Mouse (Mus musculus) gastrocnemius, adult 18-20 months (tissue): ENCODE measurements around the gene Hoxb13. TPM values are rescaled to one million over a fixed set of nuclear protein-coding genes. Genes with fewer than 3 reads are reported as not detected.

Source experiments
- total RNA-seq, 2 experiments: library from RNA; stranded (reverse); gene quantifications; 2 replicates each; pipeline ENCODE4 v1.2.3; 2021

The Hoxb13 gene
- total RNA-seq, 2 experiments from 2014 or later = not detected

Other genes starting within 250 kb of the Hoxb13 start
- gene Igf2bp1, start 188.4 kb upstream of the Hoxb13 start, total RNA-seq = not detected
- gene Gip, start 169.8 kb upstream of the Hoxb13 start, total RNA-seq = not detected
- 10 to 100 TPM; 33.4 to 35.7 TPM for gene Snf8, start 159.4 kb upstream of the Hoxb13 start, total RNA-seq
- gene Ube2z, start 128.9 kb upstream of the Hoxb13 start, total RNA-seq = 10 to 100 TPM; 14.5 to 17.3 TPM
- gene Atp5g1, start 118.6 kb upstream of the Hoxb13 start, total RNA-seq = 1,000 to 10,000 TPM; 1,436 to 1,539 TPM
- gene Calcoco2, start 82.4 kb upstream of the Hoxb13 start, total RNA-seq = not detected
- gene Ttll6, start 60.5 kb upstream of the Hoxb13 start, total RNA-seq = not detected
- under 1 TPM; 0.09 TPM for gene Hoxb9, start 77.1 kb downstream of the Hoxb13 start, total RNA-seq
- gene Hoxb8, start 87.6 kb downstream of the Hoxb13 start, total RNA-seq = under 1 TPM in 1 of 2 experiments, not detected in 1; 0.09 TPM
- under 1 TPM; 0.41 to 0.81 TPM for gene Hoxb7, start 92.3 kb downstream of the Hoxb13 start, total RNA-seq
- under 1 TPM; 0.38 to 0.39 TPM for gene Hoxb6, start 98.2 kb downstream of the Hoxb13 start, total RNA-seq
- gene Hoxb5, start 109.0 kb downstream of the Hoxb13 start, total RNA-seq = under 1 TPM; 0.09 to 0.14 TPM
- under 1 TPM; 0.16 to 0.31 TPM for gene Hoxb4, start 124.0 kb downstream of the Hoxb13 start, total RNA-seq
- under 1 TPM; 0.21 to 0.39 TPM for gene Hoxb3, start 129.0 kb downstream of the Hoxb13 start, total RNA-seq
- gene Hoxb2, start 156.2 kb downstream of the Hoxb13 start, total RNA-seq = not detected
- not detected for gene Hoxb1, start 171.4 kb downstream of the Hoxb13 start, total RNA-seq